Mouse (Mus musculus): ENCODE measurements around the gene Rft1. TPM values are rescaled to one million over a fixed set of nuclear protein-coding genes. Genes with fewer than 3 reads are reported as not detected.

Rft1 gene
- total and polyA plus RNA-seq, 3 experiments, result 9.1 to 11.3 TPM; not detected in 1

DNA sequence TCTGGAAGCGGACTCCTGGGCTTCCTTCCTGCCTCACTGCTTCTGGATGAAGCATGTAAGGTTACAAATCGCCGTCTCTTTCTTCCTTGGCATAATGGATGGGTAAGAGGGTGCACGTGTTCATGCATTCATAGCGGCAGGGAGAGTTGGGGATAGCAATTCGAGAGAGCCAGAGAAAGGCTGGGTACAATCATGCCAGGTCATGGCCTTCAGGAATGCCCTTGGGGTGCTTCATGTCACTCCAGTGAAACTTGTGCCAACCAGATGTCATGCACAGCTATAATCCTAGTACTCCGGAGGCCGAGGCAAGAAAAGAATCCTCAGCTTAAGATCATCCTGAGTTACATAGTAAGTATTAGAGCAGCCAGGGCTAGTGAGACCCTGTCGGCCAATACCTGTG lies 17.7 kb upstream of the Rft1 start:
- H3K36me3 ChIP-seq (ENCODE audit: control insufficient read depth in 1 of 2, insufficient read depth in 2 of 2, low read length in 2 of 2), result peaks cover 0 to 2% of the 10 kb centered on the region in 2 experiments; a peak in 2 of 4 replicates
- no peak overlapping the region for H3K27ac ChIP-seq (ENCODE audit: control insufficient read depth, low read depth, low read length)
- H3K4me3 ChIP-seq (ENCODE audit: control insufficient read depth in 1 of 2, insufficient read depth in 1 of 2, low read depth in 2 of 2, low read length in 2 of 2), result no peak overlapping the region
- H3K9ac ChIP-seq (ENCODE audit: control insufficient read depth, low read depth, low read length, poor library complexity, severe bottlenecking), result no peak overlapping the region
- H3K9me3 ChIP-seq (replicated peaks; ENCODE audit: insufficient read depth, low read length), result no peaks in the 10 kb centered on the region
- no peaks in the 10 kb centered on the region for H3K79me2 ChIP-seq (ENCODE audit: control insufficient read depth, insufficient read depth, low read length, poor library complexity)
- H3K4me1 ChIP-seq (ENCODE audit: control insufficient read depth in 1 of 2, insufficient read depth in 2 of 2, low read length in 2 of 2), result peaks cover 0 to 5% of the 10 kb centered on the region in 2 experiments; a peak in 2 of 4 replicates
- peaks cover 0 to 2% of the 10 kb centered on the region in 2 experiments; a peak in 2 of 4 replicates for H3K27me3 ChIP-seq (ENCODE audit: control insufficient read depth in 1 of 2, insufficient read depth in 2 of 2, low read length in 2 of 2)
- no peak for TF ChIP-seq MXI1 (IDR thresholded peaks at IDR 0.05; ENCODE audit: low read depth, low read length)
- TF ChIP-seq POLR2AphosphoS5 (IDR thresholded peaks at IDR 0.05; ENCODE audit: borderline replicate concordance, low read depth, low read length), result no peak
- no peak for TF ChIP-seq ZC3H11A (IDR thresholded peaks at IDR 0.05; ENCODE audit: low read depth, low read length)
- TF ChIP-seq CHD2 (IDR thresholded peaks at IDR 0.05; ENCODE audit: low read length), result no peak
- no peak for TF ChIP-seq NRF1 (IDR thresholded peaks at IDR 0.05; ENCODE audit: insufficient read depth, low read depth, low read length, poor library complexity, severe bottlenecking)
- TF ChIP-seq EP300 (IDR thresholded peaks at IDR 0.05; ENCODE audit: low read depth in 1 of 2, low read length in 2 of 2), result no peak
- no peak for TF ChIP-seq CHD1 (IDR thresholded peaks at IDR 0.05; ENCODE audit: low read depth, low read length)
- TF ChIP-seq UBTF (IDR thresholded peaks at IDR 0.05; ENCODE audit: borderline replicate concordance, insufficient read depth, low read depth, low read length), result no peak
- no peak for TF ChIP-seq CTCF (IDR thresholded peaks at IDR 0.05 in 2 of 3, conservative IDR thresholded peaks at IDR 0.05 in 1 of 3; ENCODE audit: control insufficient read depth in 1 of 3, insufficient read depth in 1 of 3, low read depth in 2 of 3, low read length in 3 of 3, poor library complexity in 1 of 3, severe bottlenecking in 1 of 3)
- TF ChIP-seq POLR2AphosphoS2 (IDR thresholded peaks at IDR 0.05; ENCODE audit: low read length), result no peak
- TF ChIP-seq MYB (IDR thresholded peaks at IDR 0.05; ENCODE audit: low read depth, low read length), result no peak
- TF ChIP-seq MEF2A (IDR thresholded peaks at IDR 0.05; ENCODE audit: extremely low read depth, insufficient replicate concordance, low read depth, low read length, poor library complexity, severe bottlenecking), result no peak
- no peak for TF ChIP-seq MYC (IDR thresholded peaks at IDR 0.05; ENCODE audit: low read depth, low read length)
- TF ChIP-seq HCFC1 (IDR thresholded peaks at IDR 0.05; ENCODE audit: low read depth, low read length), result no peak
- TF ChIP-seq JUND (IDR thresholded peaks at IDR 0.05; ENCODE audit: low read depth, low read length), result no peak
- no peak for TF ChIP-seq GATA1 (IDR thresholded peaks at IDR 0.05; ENCODE audit: low read depth, low read length)
- TF ChIP-seq ETS1 (IDR thresholded peaks at IDR 0.05; ENCODE audit: low read depth, low read length), result no peak
- no peak for TF ChIP-seq KAT2A (conservative IDR thresholded peaks at IDR 0.05; ENCODE audit: low read depth, low read length)
- TF ChIP-seq USF1 (IDR thresholded peaks at IDR 0.05; ENCODE audit: low read depth, low read length), result no peak
- no peak for DNase-seq (ENCODE audit: low read depth, low spot score)

DNA sequence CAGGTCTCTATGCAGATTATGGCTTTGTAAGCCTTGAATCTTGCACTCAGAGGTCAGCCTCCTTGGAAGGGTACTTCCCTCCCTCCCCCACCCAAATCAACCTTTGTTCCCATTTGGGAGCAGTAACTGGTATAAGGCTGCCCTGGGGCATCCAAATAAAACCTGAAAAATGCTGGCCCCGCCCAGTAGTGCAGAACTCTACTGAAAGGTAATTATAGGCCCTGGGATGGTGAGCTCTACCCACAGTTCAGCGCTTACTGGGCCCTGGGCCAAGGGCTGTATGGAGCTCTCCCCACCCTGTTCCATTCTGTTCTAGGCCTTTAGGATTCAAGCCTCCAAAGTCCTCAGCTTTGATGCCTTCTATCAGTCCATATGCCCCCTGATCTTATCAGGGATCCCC lies 17.1 kb upstream of the Rft1 start:
- TF ChIP-seq POLR2AphosphoS2 (IDR thresholded peaks at IDR 0.05; ENCODE audit: low read length) (no peak), CHD1 (IDR thresholded peaks at IDR 0.05; ENCODE audit: low read depth, low read length) (no peak), JUND (IDR thresholded peaks at IDR 0.05; ENCODE audit: low read depth, low read length) (no peak), TCF12 (IDR thresholded peaks at IDR 0.05; ENCODE audit: low read depth, low read length) (no peak), ZC3H11A (IDR thresholded peaks at IDR 0.05; ENCODE audit: low read depth, low read length) (no peak), POLR2AphosphoS5 (IDR thresholded peaks at IDR 0.05; ENCODE audit: borderline replicate concordance, low read depth, low read length) (no peak), GABPA (IDR thresholded peaks at IDR 0.05; ENCODE audit: low read depth, low read length) (no peak), ZMIZ1 (IDR thresholded peaks at IDR 0.05; ENCODE audit: low read depth, low read length) (no peak), MEF2A (IDR thresholded peaks at IDR 0.05; ENCODE audit: extremely low read depth, insufficient replicate concordance, low read depth, low read length, poor library complexity, severe bottlenecking) (no peak), USF2 (IDR thresholded peaks at IDR 0.05; ENCODE audit: borderline replicate concordance in 1 of 2, insufficient read depth in 1 of 2, low read depth in 1 of 2, low read length in 2 of 2) (no peak), KAT2A (conservative IDR thresholded peaks at IDR 0.05; ENCODE audit: low read depth, low read length) (no peak), USF1 (IDR thresholded peaks at IDR 0.05; ENCODE audit: low read depth, low read length) (no peak), MXI1 (IDR thresholded peaks at IDR 0.05; ENCODE audit: low read depth, low read length) (no peak), RCOR1 (IDR thresholded peaks at IDR 0.05; ENCODE audit: low read depth, low read length) (no peak)
- no peaks in the 10 kb centered on the region for H3K36me3 ChIP-seq (ENCODE audit: control insufficient read depth in 1 of 2, insufficient read depth in 2 of 2, low read length in 2 of 2)
- H3K9ac ChIP-seq (ENCODE audit: control insufficient read depth, low read depth, low read length, poor library complexity, severe bottlenecking), result no peak overlapping the region
- no peak for DNase-seq (ENCODE audit: low read depth, low spot score)
- H3K9me3 ChIP-seq (replicated peaks; ENCODE audit: insufficient read depth, low read length), result no peaks in the 10 kb centered on the region
- H3K4me3 ChIP-seq (ENCODE audit: control insufficient read depth in 1 of 2, insufficient read depth in 1 of 2, low read depth in 2 of 2, low read length in 2 of 2), result no peak overlapping the region
- H3K4me1 ChIP-seq (ENCODE audit: control insufficient read depth in 1 of 2, insufficient read depth in 2 of 2, low read length in 2 of 2), result no peaks in the 10 kb centered on the region
- no peak overlapping the region for H3K27ac ChIP-seq (ENCODE audit: control insufficient read depth, low read depth, low read length)
- peaks cover 0 to 2% of the 10 kb centered on the region in 2 experiments; a peak in 2 of 4 replicates for H3K27me3 ChIP-seq (ENCODE audit: control insufficient read depth in 1 of 2, insufficient read depth in 2 of 2, low read length in 2 of 2)
- H3K79me2 ChIP-seq (ENCODE audit: control insufficient read depth, insufficient read depth, low read length, poor library complexity), result no peaks in the 10 kb centered on the region
